Mouse (Mus musculus): ENCODE measurements around the gene Sag. TPM values are rescaled to one million over a fixed set of nuclear protein-coding genes. Genes with fewer than 3 reads are reported as not detected.

The Sag gene
- polyA plus RNA-seq, 1 experiment = 2.0 TPM

DNA sequence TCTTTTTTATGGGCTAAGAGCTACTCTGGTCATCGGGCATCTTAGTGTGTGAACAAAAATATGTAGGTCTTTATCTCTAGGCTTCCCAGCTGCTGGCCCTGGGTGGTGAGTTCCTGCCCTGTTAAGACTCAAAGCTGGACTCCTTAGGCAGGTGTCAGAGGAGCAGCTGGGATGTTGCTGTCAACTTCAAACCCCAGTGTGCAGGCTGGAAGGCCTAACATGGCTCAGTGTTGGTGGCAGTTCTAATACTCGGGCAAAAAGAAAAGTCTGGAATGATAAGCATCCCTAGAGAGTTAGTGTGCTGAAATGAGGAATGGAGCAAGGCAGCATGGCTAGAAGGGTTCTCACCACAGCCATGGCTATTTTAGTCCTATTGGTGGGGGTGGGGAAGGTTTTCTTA is 77.4 kb downstream of the Sag start:
- peaks cover 30% of the 10 kb centered on the region for H3K4me1 ChIP-seq (replicated peaks; ENCODE audit: control insufficient read depth, insufficient read depth, low read length)
- no peak for DNase-seq
- TF ChIP-seq POLR2A (IDR thresholded peaks at IDR 0.05; ENCODE audit: control insufficient read depth, extremely low read depth, insufficient read depth, low read length, poor library complexity) (no peak), CTCF (IDR thresholded peaks at IDR 0.05; ENCODE audit: borderline replicate concordance, control insufficient read depth, extremely low read depth, insufficient read depth, low read length, poor library complexity) (no peak)
- H3K36me3 ChIP-seq (ENCODE audit: control insufficient read depth, insufficient read depth, low read length) = peaks cover 45% of the 10 kb centered on the region
- WGBS = 79% methylated on average over 2 of the region's 2 CpGs
- no peak overlapping the region for H3K4me3 ChIP-seq (ENCODE audit: control insufficient read depth, insufficient read depth, low read length)
- no peaks in the 10 kb centered on the region for H3K27me3 ChIP-seq (ENCODE audit: control insufficient read depth, insufficient read depth, low read length)
- H3K27ac ChIP-seq (ENCODE audit: control insufficient read depth, insufficient read depth, low read length) = no peak overlapping the region

DNA sequence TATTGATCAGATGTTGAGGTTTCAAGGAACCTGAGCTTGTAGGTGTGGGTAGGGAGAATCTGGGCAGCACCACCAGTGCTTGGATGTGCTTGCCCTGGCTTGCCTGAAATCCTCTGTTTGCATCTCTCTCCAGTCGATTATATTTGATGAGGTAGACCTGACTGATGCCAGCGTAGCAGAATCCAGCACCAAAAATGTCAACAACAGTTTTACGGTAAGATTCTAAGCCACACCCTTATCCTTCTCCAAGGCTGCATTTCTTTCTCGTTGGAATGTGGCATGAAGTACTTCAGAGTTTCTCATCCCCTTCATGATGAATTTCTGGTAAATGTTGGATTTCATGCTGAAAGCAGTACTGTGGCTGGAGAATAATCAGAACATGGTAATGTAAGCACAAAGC is 78.2 kb downstream of the Sag start:
- no peaks in the 10 kb centered on the region for H3K27me3 ChIP-seq (ENCODE audit: control insufficient read depth, insufficient read depth, low read length)
- peaks cover 50% of the 10 kb centered on the region for H3K36me3 ChIP-seq (ENCODE audit: control insufficient read depth, insufficient read depth, low read length)
- peaks cover 27% of the 10 kb centered on the region for H3K4me1 ChIP-seq (replicated peaks; ENCODE audit: control insufficient read depth, insufficient read depth, low read length)
- WGBS = 89% methylated on average over 4 of the region's 4 CpGs
- no peak overlapping the region for H3K4me3 ChIP-seq (ENCODE audit: control insufficient read depth, insufficient read depth, low read length)
- no peak for DNase-seq
- no peak overlapping the region for H3K27ac ChIP-seq (ENCODE audit: control insufficient read depth, insufficient read depth, low read length)
- TF ChIP-seq CTCF (IDR thresholded peaks at IDR 0.05; ENCODE audit: borderline replicate concordance, control insufficient read depth, extremely low read depth, insufficient read depth, low read length, poor library complexity) (no peak), POLR2A (IDR thresholded peaks at IDR 0.05; ENCODE audit: control insufficient read depth, extremely low read depth, insufficient read depth, low read length, poor library complexity) (no peak)

DNA sequence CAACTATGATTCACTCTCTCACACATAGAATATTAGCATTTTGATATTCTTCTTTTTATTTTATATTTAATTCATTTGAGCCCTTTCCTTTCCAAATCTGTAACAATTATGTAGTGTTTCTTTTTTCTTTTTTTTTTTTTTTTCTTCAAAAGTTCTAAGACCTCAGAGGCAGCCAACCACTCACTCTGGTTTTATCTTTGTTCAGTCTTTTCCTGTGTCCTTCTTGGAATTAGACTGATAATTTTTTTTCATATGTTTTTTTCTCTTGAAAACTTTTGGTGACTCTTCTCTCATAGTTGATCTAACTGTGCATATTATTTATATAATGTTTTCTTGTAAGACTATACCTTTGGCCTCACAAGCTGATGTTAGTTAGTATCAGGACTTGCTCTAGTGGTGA is 79.1 kb downstream of the Sag start:
- TF ChIP-seq CTCF (IDR thresholded peaks at IDR 0.05; ENCODE audit: borderline replicate concordance, control insufficient read depth, extremely low read depth, insufficient read depth, low read length, poor library complexity) (no peak), POLR2A (IDR thresholded peaks at IDR 0.05; ENCODE audit: control insufficient read depth, extremely low read depth, insufficient read depth, low read length, poor library complexity) (no peak)
- Histone ChIP-seq H3K27ac (ENCODE audit: control insufficient read depth, insufficient read depth, low read length) (no peak overlapping the region), H3K36me3 (ENCODE audit: control insufficient read depth, insufficient read depth, low read length) (peaks cover 53% of the 10 kb centered on the region), H3K27me3 (ENCODE audit: control insufficient read depth, insufficient read depth, low read length) (no peaks in the 10 kb centered on the region), H3K4me3 (ENCODE audit: control insufficient read depth, insufficient read depth, low read length) (no peak overlapping the region), H3K4me1 (replicated peaks; ENCODE audit: control insufficient read depth, insufficient read depth, low read length) (peaks cover 20% of the 10 kb centered on the region)
- DNase-seq = no peak

DNA sequence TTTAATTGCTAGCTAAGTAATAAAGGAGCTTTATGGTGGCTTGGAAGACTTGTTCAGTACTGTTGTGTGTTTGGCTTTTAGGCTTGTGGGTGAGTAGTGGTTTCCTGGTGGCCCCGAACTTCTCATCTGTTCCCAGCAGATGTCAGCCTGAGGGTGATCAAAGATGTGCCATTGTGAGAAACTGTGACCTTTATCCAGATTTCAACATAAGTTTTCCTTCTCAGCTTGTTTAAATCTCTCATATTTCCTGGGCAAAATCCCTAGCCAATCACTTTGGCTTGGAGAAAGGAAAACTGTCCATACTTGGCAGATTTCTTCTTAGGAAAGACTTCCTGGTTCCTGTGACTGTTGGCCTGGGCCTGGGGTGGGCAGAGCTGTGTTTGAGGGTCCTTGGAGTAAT is 87.5 kb downstream of the Sag start:
- Histone ChIP-seq H3K36me3 (ENCODE audit: control insufficient read depth, insufficient read depth, low read length) (peaks cover 20% of the 10 kb centered on the region), H3K27ac (ENCODE audit: control insufficient read depth, insufficient read depth, low read length) (no peak overlapping the region), H3K4me3 (ENCODE audit: control insufficient read depth, insufficient read depth, low read length) (no peak overlapping the region), H3K27me3 (ENCODE audit: control insufficient read depth, insufficient read depth, low read length) (no peaks in the 10 kb centered on the region), H3K4me1 (replicated peaks; ENCODE audit: control insufficient read depth, insufficient read depth, low read length) (peaks cover 9% of the 10 kb centered on the region)
- DNase-seq = no peak
- TF ChIP-seq POLR2A (IDR thresholded peaks at IDR 0.05; ENCODE audit: control insufficient read depth, extremely low read depth, insufficient read depth, low read length, poor library complexity) = no peak
- TF ChIP-seq CTCF (IDR thresholded peaks at IDR 0.05; ENCODE audit: borderline replicate concordance, control insufficient read depth, extremely low read depth, insufficient read depth, low read length, poor library complexity) = no peak
- WGBS = 0% methylated on average over 1 of the region's 1 CpGs

DNA sequence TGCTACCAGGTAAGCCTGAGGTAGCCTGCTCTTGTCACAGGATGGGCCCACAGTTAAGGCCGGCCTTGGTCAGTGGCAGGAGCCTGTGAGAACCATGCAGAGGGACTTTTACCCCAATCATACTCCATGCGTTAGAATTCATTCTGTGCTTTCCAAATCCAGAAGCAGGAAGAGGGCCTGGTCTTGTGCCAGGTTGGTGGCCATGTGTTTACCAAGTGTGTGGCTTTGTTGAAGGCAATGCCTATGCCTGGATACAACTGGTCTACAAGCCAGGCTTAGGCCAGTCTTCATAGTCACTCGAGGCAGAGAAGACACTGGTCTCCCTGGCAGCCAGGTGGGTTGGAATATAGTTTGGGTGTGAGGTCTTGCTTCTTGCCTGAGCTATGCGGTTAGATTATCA is 88.2 kb downstream of the Sag start:
- H3K4me1 ChIP-seq (replicated peaks; ENCODE audit: control insufficient read depth, insufficient read depth, low read length) = peaks cover 9% of the 10 kb centered on the region
- peaks cover 16% of the 10 kb centered on the region for H3K36me3 ChIP-seq (ENCODE audit: control insufficient read depth, insufficient read depth, low read length)
- DNase-seq = no peak
- H3K4me3 ChIP-seq (ENCODE audit: control insufficient read depth, insufficient read depth, low read length) = no peak overlapping the region
- H3K27ac ChIP-seq (ENCODE audit: control insufficient read depth, insufficient read depth, low read length) = no peak overlapping the region
- no peak for TF ChIP-seq CTCF (IDR thresholded peaks at IDR 0.05; ENCODE audit: borderline replicate concordance, control insufficient read depth, extremely low read depth, insufficient read depth, low read length, poor library complexity)
- no peak for TF ChIP-seq POLR2A (IDR thresholded peaks at IDR 0.05; ENCODE audit: control insufficient read depth, extremely low read depth, insufficient read depth, low read length, poor library complexity)
- 74% methylated on average over 4 of the region's 4 CpGs for WGBS
- no peaks in the 10 kb centered on the region for H3K27me3 ChIP-seq (ENCODE audit: control insufficient read depth, insufficient read depth, low read length)

DNA sequence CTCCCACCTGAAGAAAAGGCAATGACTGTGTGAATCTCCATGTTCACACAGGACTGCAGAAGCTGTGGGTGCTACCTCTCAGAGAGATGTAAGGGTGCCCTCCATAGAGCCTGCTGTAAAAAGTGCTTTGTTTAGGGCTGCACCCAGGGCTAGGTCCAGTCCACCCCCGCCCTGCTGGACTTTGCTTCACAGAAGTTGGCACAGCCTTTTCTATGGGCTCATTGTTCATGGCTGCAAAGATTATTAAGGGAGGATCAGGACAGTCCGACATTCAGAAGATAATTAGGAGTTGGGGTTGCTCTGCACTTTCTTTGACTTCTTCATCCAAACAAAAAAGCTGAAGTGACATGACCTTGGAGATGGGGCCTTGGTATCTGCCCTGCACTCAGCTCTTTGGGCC is 89.0 kb downstream of the Sag start:
- DNase-seq = no peak
- Histone ChIP-seq H3K4me1 (replicated peaks; ENCODE audit: control insufficient read depth, insufficient read depth, low read length) (peaks cover 9% of the 10 kb centered on the region), H3K4me3 (ENCODE audit: control insufficient read depth, insufficient read depth, low read length) (no peak overlapping the region), H3K36me3 (ENCODE audit: control insufficient read depth, insufficient read depth, low read length) (peaks cover 13% of the 10 kb centered on the region), H3K27me3 (ENCODE audit: control insufficient read depth, insufficient read depth, low read length) (no peaks in the 10 kb centered on the region), H3K27ac (ENCODE audit: control insufficient read depth, insufficient read depth, low read length) (no peak overlapping the region)
- TF ChIP-seq POLR2A (IDR thresholded peaks at IDR 0.05; ENCODE audit: control insufficient read depth, extremely low read depth, insufficient read depth, low read length, poor library complexity) (no peak), CTCF (IDR thresholded peaks at IDR 0.05; ENCODE audit: borderline replicate concordance, control insufficient read depth, extremely low read depth, insufficient read depth, low read length, poor library complexity) (no peak)
- 98% methylated on average over 2 of the region's 2 CpGs for WGBS

DNA sequence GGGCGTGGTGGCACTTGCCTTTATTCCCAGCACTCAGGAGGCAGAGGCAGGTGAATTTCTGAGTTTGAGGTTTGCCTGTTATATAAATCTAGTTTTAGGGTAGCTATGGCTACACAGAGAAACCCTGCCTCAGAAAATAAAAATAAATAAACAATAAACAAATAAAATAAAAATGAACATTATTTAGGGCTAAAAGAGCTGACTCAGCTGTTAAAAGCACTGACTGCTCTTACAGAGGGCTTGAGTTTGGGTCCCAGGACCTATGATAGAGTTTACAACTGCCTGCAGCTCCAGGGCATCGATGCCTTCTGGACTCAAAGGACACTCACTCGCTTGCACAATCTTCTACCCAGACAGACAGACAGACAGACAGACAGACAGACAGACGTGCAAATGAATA is 89.9 kb downstream of the Sag start:
- no peak overlapping the region for H3K4me3 ChIP-seq (ENCODE audit: control insufficient read depth, insufficient read depth, low read length)
- H3K4me1 ChIP-seq (replicated peaks; ENCODE audit: control insufficient read depth, insufficient read depth, low read length) = peaks cover 11% of the 10 kb centered on the region
- 97% methylated on average over 4 of the region's 4 CpGs for WGBS
- no peak overlapping the region for H3K27ac ChIP-seq (ENCODE audit: control insufficient read depth, insufficient read depth, low read length)
- TF ChIP-seq CTCF (IDR thresholded peaks at IDR 0.05; ENCODE audit: borderline replicate concordance, control insufficient read depth, extremely low read depth, insufficient read depth, low read length, poor library complexity) (no peak), POLR2A (IDR thresholded peaks at IDR 0.05; ENCODE audit: control insufficient read depth, extremely low read depth, insufficient read depth, low read length, poor library complexity) (no peak)
- no peaks in the 10 kb centered on the region for H3K27me3 ChIP-seq (ENCODE audit: control insufficient read depth, insufficient read depth, low read length)
- no peak for DNase-seq
- H3K36me3 ChIP-seq (ENCODE audit: control insufficient read depth, insufficient read depth, low read length) = peaks cover 7% of the 10 kb centered on the region; the same call in 1 of the 2 replicates

Other genes with a start within 250 kb of the Sag start
- 0.32 and 0.33 TPM in 2 replicates for gene Ngef, start 229.8 kb upstream of the Sag start, polyA plus RNA-seq (2012; rRNA removed)
- 278 and 301 TPM in 2 replicates for gene Inpp5d, start 183.4 kb upstream of the Sag start, polyA plus RNA-seq (2012; rRNA removed)
- gene Atg16l1, start 47.8 kb upstream of the Sag start, polyA plus RNA-seq (2012; rRNA removed) = 37.2 and 41.2 TPM in 2 replicates
- 182 and 189 TPM in 2 replicates for gene Dgkd, start 49.6 kb downstream of the Sag start, polyA plus RNA-seq (2012; rRNA removed)
- gene Usp40, start 204.9 kb downstream of the Sag start, polyA plus RNA-seq (2012; rRNA removed) = 6.3 and 7.5 TPM in 2 replicates